Mouse (Mus musculus) adrenal gland, postnatal 10 days (tissue): ENCODE results near the gene Card10. TPM values are rescaled to one million over a fixed set of nuclear protein-coding genes. Genes with fewer than 3 reads are reported as not detected.

Experiments used
- DNase-seq: peaks from one replicate; pipeline ENCODE4 v3.0.0; 2021; ENCODE audit warnings: mixed read lengths
- total RNA-seq, 2 experiments: library from RNA; stranded (reverse); gene quantifications; 2 replicates each; pipeline ENCODE4 v1.2.3; 2021

The Card10 gene
- total RNA-seq, 2 experiments from 2014 or later, result 12.0 to 12.4 TPM

- DNase-seq, result peak; percentile 58
Measured at GRCm38 (mm10) chr15:78834233-78835005, 31.6 kb upstream of the Card10 start.

DNA sequence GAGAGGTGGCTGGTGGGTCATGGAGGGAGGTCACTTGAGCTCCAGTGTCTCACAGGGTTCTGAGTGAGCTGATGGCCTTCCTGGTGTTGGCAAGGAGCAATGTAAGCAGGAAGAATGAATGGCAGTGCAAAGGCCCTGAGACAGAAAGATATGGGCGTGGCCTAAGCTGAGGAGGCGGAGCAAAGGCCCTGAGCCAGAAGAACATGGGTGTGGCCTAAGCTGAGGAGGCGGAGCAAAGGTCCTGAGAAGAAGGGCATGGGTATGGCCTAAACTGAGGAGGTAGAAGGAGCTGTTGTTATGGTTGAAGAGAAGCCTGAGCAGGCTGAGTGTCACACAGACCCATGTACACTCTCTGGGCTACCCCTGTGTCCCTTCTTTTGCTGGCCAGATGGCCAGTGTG is 30.7 kb upstream of the Card10 start:
- DNase-seq, result no peak

DNA sequence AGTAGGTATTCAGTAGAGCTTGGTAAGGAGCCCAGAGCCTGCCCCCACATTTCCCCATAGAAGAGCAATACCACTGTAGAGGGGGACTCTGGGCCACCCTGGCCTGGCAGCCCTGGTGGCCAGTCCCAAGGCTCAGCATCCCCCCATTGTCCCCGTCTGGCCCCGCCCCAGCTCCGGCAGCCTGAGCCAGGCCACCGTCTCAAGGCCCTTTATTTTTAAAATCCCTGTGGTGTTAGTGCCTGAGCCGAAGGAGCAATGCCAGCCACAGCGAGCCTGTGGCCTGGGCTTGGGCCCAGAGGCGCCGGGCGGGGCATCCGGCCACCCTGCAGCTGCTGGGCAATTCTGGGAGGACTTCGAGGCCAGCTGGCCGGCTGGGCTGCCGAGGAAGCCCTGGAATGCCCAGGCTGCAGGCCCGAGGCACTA is 29.9 kb upstream of the Card10 start:
- peak; percentile 91 for DNase-seq

- peak; percentile 64 for DNase-seq
Measured at GRCm38 (mm10) chr15:78831720-78832657, 29.1 kb upstream of the Card10 start.

- DNase-seq, result peak; percentile 14
Measured at GRCm38 (mm10) chr15:78830742-78831719, 28.2 kb upstream of the Card10 start.

DNA sequence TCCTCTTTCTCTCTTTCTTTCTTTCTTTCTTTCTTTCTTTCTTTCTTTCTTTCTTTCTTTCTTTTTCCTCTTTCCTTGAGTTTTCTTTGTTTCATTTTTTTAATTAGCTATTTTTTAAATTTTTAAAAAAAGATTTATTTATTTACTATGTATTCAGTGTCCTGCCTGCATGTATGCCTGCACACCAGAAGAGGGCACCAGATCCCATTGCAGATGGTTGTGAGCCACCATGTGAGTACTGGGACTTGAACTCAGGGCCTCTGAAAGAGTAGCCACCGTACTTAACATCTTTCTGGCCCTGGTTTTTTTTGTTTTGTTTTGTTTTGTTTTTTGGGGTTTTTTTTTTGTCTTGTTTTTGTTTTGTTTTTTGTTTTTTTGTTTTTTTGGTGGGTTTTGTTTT is 26.8 kb upstream of the Card10 start:
- DNase-seq, result no peak

GRCm38 (mm10) chr15:78828315-78828714 is 25.5 kb upstream of the Card10 start:
- DNase-seq, result no peak

- peak; percentile 81 for DNase-seq
Measured at GRCm38 (mm10) chr15:78826213-78827204, 23.7 kb upstream of the Card10 start.

GRCm38 (mm10) chr15:78816074-78816391 is 13.2 kb upstream of the Card10 start:
- no peak for DNase-seq

DNA sequence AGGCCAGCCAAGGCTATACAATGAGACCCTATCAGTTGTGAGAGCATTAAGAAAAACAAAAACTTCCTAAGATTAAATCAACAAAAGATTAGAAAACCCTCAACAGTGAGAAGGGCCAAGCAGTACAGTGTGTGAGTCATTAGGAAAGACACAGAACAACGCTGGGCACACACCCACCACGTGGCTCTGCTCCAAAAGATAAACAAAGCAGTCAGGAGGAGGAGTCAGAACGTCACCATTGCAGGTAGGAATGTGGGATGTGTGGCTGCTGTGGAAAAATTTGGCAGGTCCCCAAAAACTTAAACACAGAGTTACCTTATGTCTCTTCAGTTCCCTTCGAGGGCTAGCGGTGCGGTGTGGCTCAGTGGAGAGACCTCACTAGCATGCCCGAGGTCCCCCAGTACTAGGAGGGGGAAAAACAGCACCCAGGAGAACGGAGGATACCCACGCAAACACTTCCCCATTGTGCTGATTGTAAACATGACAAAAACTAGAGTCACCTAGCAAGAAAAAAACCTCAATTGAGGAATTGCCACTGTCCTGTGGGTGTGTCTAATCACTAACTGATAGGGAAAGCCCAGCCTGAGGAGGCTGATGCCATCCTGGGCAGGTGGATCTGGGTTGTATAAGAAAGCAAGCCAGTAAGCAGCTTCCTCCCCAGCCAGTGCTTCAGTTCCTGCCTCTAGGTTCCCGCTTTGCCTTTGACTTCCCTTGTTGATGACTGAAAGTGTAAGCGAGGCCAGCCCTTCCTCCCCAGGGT is 12.7 kb upstream of the Card10 start:
- no peak for DNase-seq

DNA sequence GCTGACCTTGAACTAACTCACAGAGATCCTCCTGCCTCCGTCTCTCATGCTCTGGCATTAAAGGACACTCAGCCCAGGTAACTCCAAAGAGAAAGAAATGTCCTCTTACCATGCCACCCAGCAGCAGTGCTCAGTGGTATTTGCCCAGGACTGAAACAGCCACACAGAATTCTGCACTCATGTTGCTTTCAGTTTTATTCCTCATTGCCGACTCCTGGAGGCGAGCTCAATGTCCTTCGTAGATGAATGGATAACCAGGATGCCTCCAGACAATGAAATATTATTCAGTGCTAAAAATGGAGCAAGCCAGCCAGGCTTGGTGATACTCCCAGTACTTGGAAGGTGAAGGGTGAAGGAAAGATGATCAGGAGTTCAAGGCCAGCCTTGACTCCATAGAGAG is 10.8 kb upstream of the Card10 start:
- no peak for DNase-seq

DNA sequence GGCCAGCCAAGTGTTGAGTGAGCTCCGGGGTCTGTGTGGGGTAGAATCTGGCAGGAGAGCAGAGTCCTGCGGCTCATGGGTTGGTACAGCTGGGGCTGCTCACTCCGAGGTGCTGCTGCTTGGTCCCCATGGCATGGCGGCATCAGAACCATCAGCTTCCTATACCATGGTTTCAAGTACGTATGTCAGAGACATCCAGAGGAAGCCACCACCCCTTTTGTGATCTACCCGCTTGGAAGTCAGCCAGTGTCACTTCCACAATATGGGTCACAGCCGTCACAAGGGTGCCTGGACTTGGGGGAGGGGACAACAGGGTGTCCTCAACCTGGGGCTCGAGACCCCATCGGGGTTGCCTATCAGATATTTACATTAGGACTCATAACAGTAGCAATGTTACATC is 7.3 kb upstream of the Card10 start:
- no peak for DNase-seq

DNA sequence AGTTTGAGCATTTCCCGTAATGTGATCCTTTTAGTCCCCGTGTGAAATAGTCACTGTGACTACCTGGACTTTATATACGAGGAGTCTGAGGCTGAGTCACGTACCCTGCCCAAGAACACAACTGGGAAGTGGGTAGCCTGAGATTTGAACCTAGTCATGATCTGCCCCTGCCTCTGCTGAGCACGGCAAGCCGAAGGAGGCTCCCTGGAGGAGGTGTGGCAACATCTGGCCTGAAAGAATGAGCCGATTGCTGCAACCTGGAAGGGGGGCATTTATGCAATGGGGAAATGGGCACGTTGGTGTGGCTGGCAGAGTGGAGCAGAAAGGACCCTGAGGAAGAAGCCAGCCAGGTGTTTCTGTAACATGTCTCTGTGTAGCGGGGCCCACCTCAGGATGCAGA is 6.9 kb upstream of the Card10 start:
- no peak for DNase-seq

DNA sequence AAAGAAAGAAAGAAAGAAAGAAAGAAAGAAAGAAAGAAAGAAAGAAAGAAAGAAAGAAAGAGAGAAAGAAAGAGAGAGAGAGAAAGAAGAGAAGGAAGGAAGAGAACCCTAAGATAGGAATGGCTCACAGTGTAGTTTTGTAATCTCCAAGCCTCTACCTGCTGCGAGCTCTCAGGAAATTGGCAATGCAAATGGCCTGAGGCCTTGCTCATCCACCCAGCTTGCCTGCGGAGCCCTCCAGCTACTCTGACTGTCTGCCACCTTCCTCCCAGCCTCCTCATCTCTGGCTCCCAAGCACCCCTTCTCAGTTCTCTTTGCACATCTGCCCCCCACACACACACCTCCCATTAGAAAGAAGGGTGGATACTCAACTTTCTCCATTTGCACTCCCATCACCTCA is 6.1 kb upstream of the Card10 start:
- no peak for DNase-seq

GRCm38 (mm10) chr15:78807141-78807540 is 4.3 kb upstream of the Card10 start:
- peak; percentile 42 for DNase-seq

DNA sequence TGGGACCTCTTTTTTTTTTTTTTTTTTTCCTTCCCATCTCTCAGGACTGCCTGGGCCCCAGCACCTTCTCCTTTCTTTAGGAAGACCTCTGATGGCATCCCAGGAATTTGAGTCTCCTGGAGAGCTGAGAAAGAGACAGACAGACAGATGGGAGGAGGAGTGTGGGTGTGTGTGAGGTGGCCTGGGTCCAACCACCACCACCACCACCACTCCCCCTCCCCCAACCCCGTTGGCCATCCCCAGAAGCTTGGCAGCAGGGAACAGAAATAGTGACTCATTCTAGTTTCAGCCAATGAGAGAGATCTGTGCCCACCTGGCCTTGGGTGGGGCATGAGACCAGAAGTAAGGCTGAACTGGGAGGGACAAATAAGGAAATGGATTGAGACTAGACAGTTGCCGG is 3.8 kb upstream of the Card10 start:
- DNase-seq, result no peak

DNA sequence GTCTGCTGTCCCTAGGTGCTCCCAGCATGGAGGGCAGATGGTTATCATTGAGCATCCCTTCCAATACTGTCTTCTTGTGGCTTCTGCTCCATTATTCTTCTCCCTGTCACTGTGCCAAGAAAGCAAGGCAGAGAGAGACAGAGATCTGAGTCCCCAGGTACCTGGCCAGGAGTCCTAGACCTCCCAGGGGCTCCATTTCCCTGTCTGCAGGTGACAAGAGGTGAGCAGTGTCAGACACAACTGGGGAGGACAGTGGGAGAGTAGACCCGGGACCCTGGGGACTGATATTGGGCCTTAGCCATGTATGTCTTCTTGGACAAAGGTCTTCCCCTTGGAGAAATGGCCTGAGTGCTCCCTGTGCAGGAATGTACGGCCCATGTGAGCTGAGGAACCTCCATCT is 2.5 kb upstream of the Card10 start:
- DNase-seq, result no peak

- no peak for DNase-seq
Measured at GRCm38 (mm10) chr15:78804326-78804725, 1.5 kb upstream of the Card10 start.

DNA sequence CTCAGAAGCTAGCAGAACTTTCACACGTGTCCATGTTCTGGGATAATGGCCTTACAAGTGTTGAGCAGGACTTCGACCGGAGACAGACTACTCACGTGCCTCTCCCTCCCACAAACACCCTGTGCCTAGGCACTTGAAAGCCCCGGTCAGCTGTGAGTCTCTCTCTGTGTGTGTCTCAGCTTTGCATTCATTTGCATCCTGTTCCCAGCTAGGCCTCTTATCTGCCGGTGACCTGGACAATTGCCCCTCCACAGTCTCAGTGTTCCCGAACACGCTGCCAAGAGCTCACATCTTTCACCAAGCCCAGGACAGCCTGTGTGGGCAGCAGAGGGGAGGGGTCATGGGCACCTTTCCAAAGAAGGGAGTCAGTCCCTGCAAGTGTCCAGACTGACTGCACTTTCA is 658 bp upstream of the Card10 start:
- DNase-seq, result peak; percentile 61
